Mouse (Mus musculus): ENCODE measurements at regions not wholly inside any gene's neighbourhood (a gene's known extent, or its start where the extent isn't known, plus 50 kb on each side); places are given as distances from the start of the nearest gene placed in this dataset.

DNA sequence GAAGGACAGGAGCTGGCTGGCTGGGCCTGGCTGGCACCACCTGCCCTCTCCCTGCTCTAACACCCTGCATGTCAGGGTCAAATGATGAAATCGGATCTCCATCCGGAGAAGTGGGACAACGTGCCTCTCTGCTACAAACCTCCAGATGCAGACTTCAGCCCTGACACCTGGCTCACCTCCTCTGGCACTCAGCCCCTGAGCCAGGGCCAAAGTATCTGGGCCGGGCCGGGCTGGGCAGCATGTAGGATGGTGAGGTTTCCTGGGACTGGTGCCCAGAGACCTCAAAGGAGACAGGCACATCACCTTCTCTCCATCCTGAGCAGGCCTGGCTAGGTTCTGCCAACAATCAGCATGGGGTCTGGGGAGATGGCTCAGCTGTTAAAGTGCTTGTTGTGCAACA is 113.5 kb downstream of the Tfcp2l1 start:
- WGBS, result 71% methylated on average over 5 of the region's 5 CpGs
- H3K4me1 ChIP-seq (ENCODE audit: insufficient read depth, low read depth, low read length), result no peaks in the 10 kb centered on the region
- no peak overlapping the region for H3K4me2 ChIP-seq (replicated peaks; ENCODE audit: low read depth, low read length)
- TF ChIP-seq EP300 (IDR thresholded peaks at IDR 0.05) (no peak), CTCF (IDR thresholded peaks at IDR 0.05) (no peak)
- no peak overlapping the region for H3K4me3 ChIP-seq (ENCODE audit: low read depth, low read length)
- H3K9me3 ChIP-seq (ENCODE audit: low read length), result no peaks in the 10 kb centered on the region
- H3K9ac ChIP-seq (replicated peaks; ENCODE audit: low read depth), result no peak overlapping the region
- ATAC-seq, result no peak
- no peak overlapping the region for H3K27ac ChIP-seq (ENCODE audit: low read length)
- no peaks in the 10 kb centered on the region for H3K36me3 ChIP-seq (ENCODE audit: insufficient read depth, low read length)
- H3K27me3 ChIP-seq (replicated peaks; ENCODE audit: insufficient read depth, low read length), result no peaks in the 10 kb centered on the region
- DNase-seq (ENCODE audit: low spot score), result no peak

DNA sequence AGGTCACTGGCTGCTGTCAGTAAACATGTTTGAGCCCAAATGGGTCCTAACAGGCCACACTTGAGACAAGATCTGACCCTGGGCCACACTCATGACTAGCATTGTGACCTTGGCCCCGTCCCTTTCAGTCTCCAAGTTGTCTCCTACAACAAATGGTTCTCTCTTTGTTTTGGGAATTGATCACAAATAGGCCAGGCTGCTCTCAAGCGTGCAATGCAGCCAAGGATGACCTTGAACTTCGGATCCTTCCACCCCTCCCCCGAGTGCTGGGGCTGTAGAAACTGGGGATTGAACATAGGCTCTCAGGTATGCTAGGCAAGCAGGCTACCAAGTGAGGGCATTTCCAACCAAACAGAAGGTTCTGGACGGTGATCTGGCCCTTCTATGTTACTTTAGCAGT is 120.5 kb downstream of the Tfcp2l1 start:
- H3K27ac ChIP-seq (ENCODE audit: low read length), result no peak overlapping the region
- H3K9me3 ChIP-seq (ENCODE audit: low read length), result no peaks in the 10 kb centered on the region
- no peak overlapping the region for H3K4me3 ChIP-seq (ENCODE audit: low read depth, low read length)
- no peaks in the 10 kb centered on the region for H3K4me1 ChIP-seq (ENCODE audit: insufficient read depth, low read depth, low read length)
- no peak overlapping the region for H3K4me2 ChIP-seq (replicated peaks; ENCODE audit: low read depth, low read length)
- WGBS, result 67% methylated on average over 5 of the region's 5 CpGs
- TF ChIP-seq CTCF (IDR thresholded peaks at IDR 0.05) (no peak), EP300 (IDR thresholded peaks at IDR 0.05) (no peak)
- ATAC-seq, result no peak
- no peaks in the 10 kb centered on the region for H3K36me3 ChIP-seq (ENCODE audit: insufficient read depth, low read length)
- H3K27me3 ChIP-seq (replicated peaks; ENCODE audit: insufficient read depth, low read length), result no peaks in the 10 kb centered on the region
- H3K9ac ChIP-seq (replicated peaks; ENCODE audit: low read depth), result no peak overlapping the region
- no peak for DNase-seq (ENCODE audit: low spot score)

GRCm38 (mm10) chr1:118752869-118753268 is 125.1 kb downstream of the Tfcp2l1 start:
- H3K9ac ChIP-seq (replicated peaks; ENCODE audit: low read depth), result no peak overlapping the region
- H3K9me3 ChIP-seq (ENCODE audit: low read length), result no peaks in the 10 kb centered on the region
- WGBS, result 67% methylated on average over 3 of the region's 3 CpGs
- no peak overlapping the region for H3K4me2 ChIP-seq (replicated peaks; ENCODE audit: low read depth, low read length)
- no peak overlapping the region for H3K4me3 ChIP-seq (ENCODE audit: low read depth, low read length)
- ATAC-seq, result no peak; the same call in 1 of the 2 replicates
- H3K27me3 ChIP-seq (replicated peaks; ENCODE audit: insufficient read depth, low read length), result no peaks in the 10 kb centered on the region
- TF ChIP-seq EP300 (IDR thresholded peaks at IDR 0.05) (no peak), CTCF (IDR thresholded peaks at IDR 0.05) (no peak)
- no peaks in the 10 kb centered on the region for H3K4me1 ChIP-seq (ENCODE audit: insufficient read depth, low read depth, low read length)
- H3K36me3 ChIP-seq (ENCODE audit: insufficient read depth, low read length), result no peaks in the 10 kb centered on the region
- no peak for DNase-seq (ENCODE audit: low spot score)
- no peak overlapping the region for H3K27ac ChIP-seq (ENCODE audit: low read length)

GRCm38 (mm10) chr1:118756171-118756865 is 128.6 kb downstream of the Tfcp2l1 start:
- 51% methylated on average over 9 of the region's 9 CpGs for WGBS
- TF ChIP-seq EP300 (IDR thresholded peaks at IDR 0.05), result no peak
- no peak for TF ChIP-seq CTCF (IDR thresholded peaks at IDR 0.05)
- H3K9ac ChIP-seq (replicated peaks; ENCODE audit: low read depth), result no peak overlapping the region
- no peaks in the 10 kb centered on the region for H3K9me3 ChIP-seq (ENCODE audit: low read length)
- no peak overlapping the region for H3K4me3 ChIP-seq (ENCODE audit: low read depth, low read length)
- H3K36me3 ChIP-seq (ENCODE audit: insufficient read depth, low read length), result no peaks in the 10 kb centered on the region
- H3K27ac ChIP-seq (ENCODE audit: low read length), result no peak overlapping the region
- H3K4me1 ChIP-seq (ENCODE audit: insufficient read depth, low read depth, low read length), result no peaks in the 10 kb centered on the region
- no peak overlapping the region for H3K4me2 ChIP-seq (replicated peaks; ENCODE audit: low read depth, low read length)
- H3K27me3 ChIP-seq (replicated peaks; ENCODE audit: insufficient read depth, low read length), result no peaks in the 10 kb centered on the region
- no peak for DNase-seq (ENCODE audit: low spot score)
- ATAC-seq, result no peak

DNA sequence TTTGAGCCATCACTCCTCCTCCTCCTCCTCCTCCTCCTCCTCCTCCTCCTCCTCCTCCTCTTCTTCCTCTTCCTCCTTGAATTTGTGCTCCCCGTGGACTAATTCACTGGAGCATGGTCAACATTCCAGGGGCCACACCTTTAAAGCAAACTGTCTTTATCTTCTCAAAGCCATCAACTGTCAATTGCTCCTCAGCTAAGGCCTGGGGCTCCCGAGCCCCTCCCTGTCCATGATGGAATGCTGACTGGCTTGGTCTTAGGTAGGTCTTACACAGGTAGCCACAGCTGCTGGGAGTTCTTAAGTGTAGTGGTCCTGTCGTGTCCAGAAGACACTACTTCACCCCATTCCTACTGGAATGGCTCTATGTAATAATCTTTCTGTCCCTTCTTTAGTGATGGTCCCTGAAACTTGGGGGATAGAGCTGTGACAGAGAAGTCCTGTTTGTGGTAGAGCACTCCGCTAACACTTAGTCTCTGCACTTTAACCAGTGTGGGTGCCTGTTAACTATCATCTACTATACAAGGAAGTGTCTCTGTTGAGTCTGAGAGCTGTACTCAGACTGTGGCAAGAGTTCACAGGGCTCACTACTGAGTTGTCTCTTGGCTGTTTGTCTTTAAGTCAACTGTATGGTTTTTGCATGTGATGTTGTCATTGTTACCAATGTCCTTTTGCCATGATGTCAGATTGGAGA is 129.7 kb downstream of the Tfcp2l1 start:
- Histone ChIP-seq H3K9me3 (ENCODE audit: low read length) (no peaks in the 10 kb centered on the region), H3K36me3 (ENCODE audit: insufficient read depth, low read length) (no peaks in the 10 kb centered on the region), H3K4me3 (ENCODE audit: low read depth, low read length) (no peak overlapping the region), H3K27me3 (replicated peaks; ENCODE audit: insufficient read depth, low read length) (no peaks in the 10 kb centered on the region), H3K4me1 (ENCODE audit: insufficient read depth, low read depth, low read length) (no peaks in the 10 kb centered on the region), H3K27ac (ENCODE audit: low read length) (no peak overlapping the region), H3K9ac (replicated peaks; ENCODE audit: low read depth) (no peak overlapping the region), H3K4me2 (replicated peaks; ENCODE audit: low read depth, low read length) (no peak overlapping the region)
- ATAC-seq (no peak), DNase-seq (ENCODE audit: low spot score) (no peak)
- 50% methylated on average over 3 of the region's 4 CpGs for WGBS
- no peak for TF ChIP-seq CTCF (IDR thresholded peaks at IDR 0.05)
- no peak for TF ChIP-seq EP300 (IDR thresholded peaks at IDR 0.05)

DNA sequence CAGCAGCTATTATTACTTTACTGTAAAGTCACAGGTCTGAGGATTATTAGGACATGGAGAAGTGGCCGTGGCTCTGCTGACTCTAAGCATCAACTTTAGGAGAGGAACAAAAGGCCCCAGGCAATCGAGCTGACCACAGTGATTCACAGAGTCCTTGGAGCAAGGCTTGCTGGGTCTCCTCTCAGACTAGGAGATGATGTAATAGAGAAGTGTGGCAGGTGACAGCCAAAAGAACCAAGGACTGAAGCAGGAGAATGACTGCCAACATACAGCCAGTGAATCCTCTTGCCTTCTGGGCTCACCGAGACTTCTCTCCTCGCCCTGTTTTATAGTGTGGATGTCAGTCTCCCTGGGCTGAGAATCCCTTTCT is 130.3 kb downstream of the Tfcp2l1 start:
- H3K27me3 ChIP-seq (replicated peaks; ENCODE audit: insufficient read depth, low read length), result no peaks in the 10 kb centered on the region
- H3K9ac ChIP-seq (replicated peaks; ENCODE audit: low read depth), result no peak overlapping the region
- no peak for ATAC-seq
- DNase-seq (ENCODE audit: low spot score), result no peak
- no peaks in the 10 kb centered on the region for H3K36me3 ChIP-seq (ENCODE audit: insufficient read depth, low read length)
- H3K4me2 ChIP-seq (replicated peaks; ENCODE audit: low read depth, low read length), result no peak overlapping the region
- WGBS, result 57% methylated on average over 4 of the region's 4 CpGs
- H3K9me3 ChIP-seq (ENCODE audit: low read length), result no peaks in the 10 kb centered on the region
- no peak for TF ChIP-seq CTCF (IDR thresholded peaks at IDR 0.05)
- no peak for TF ChIP-seq EP300 (IDR thresholded peaks at IDR 0.05)
- no peaks in the 10 kb centered on the region for H3K4me1 ChIP-seq (ENCODE audit: insufficient read depth, low read depth, low read length)
- H3K4me3 ChIP-seq (ENCODE audit: low read depth, low read length), result no peak overlapping the region
- H3K27ac ChIP-seq (ENCODE audit: low read length), result no peak overlapping the region

Data from lung, postnatal 0 days (tissue).